Mouse (Mus musculus) CD4-positive, CD25-positive, alpha-beta regulatory T cell, adult 2 months (primary cell): ENCODE data around the gene Gm28047.

Experiments
- DNase-seq: peaks from one replicate; pipeline ENCODE4 v3.0.0-alpha.2; 2012; ENCODE audit warnings: low read depth, low spot score

Gm28047 gene

GRCm38 (mm10) chr15:102552599-102552998 is 72.3 kb downstream of the Gm28047 start:
- DNase-seq = no peak

- DNase-seq = no peak
Measured at GRCm38 (mm10) chr15:102547478-102547877, 77.4 kb downstream of the Gm28047 start.

GRCm38 (mm10) chr15:102546677-102547427 is 78.0 kb downstream of the Gm28047 start:
- DNase-seq = no peak

GRCm38 (mm10) chr15:102546246-102546645 is 78.6 kb downstream of the Gm28047 start:
- DNase-seq = no peak

- no peak for DNase-seq
Measured at GRCm38 (mm10) chr15:102544801-102545200, 80.1 kb downstream of the Gm28047 start.

- DNase-seq = no peak
Measured at GRCm38 (mm10) chr15:102533926-102534325, 90.9 kb downstream of the Gm28047 start.

- DNase-seq = no peak
Measured at GRCm38 (mm10) chr15:102532106-102532900, 92.6 kb downstream of the Gm28047 start.

- DNase-seq = no peak
Measured at GRCm38 (mm10) chr15:102531586-102531985, 93.3 kb downstream of the Gm28047 start.

GRCm38 (mm10) chr15:102530566-102530965 is 94.3 kb downstream of the Gm28047 start:
- no peak for DNase-seq

GRCm38 (mm10) chr15:102528396-102528795 is 96.5 kb downstream of the Gm28047 start:
- no peak for DNase-seq

- peak; percentile 51 for DNase-seq
Measured at GRCm38 (mm10) chr15:102527936-102528335, 96.9 kb downstream of the Gm28047 start.

- DNase-seq = peak; percentile 44
Measured at GRCm38 (mm10) chr15:102526111-102527002, 98.5 kb downstream of the Gm28047 start.

GRCm38 (mm10) chr15:102524892-102525485 is 99.9 kb downstream of the Gm28047 start, which contains the start of gene Npff:
Npff (minus strand) TSS chr15:102524942.
- peak; percentile 88 for DNase-seq

- DNase-seq = no peak
Measured at GRCm38 (mm10) chr15:102521480-102521879, 103.4 kb downstream of the Gm28047 start.

- DNase-seq = no peak
Measured at GRCm38 (mm10) chr15:102520416-102520815, 104.5 kb downstream of the Gm28047 start.

GRCm38 (mm10) chr15:102519211-102520141 is 105.4 kb downstream of the Gm28047 start:
- peak; percentile 19 for DNase-seq

- no peak for DNase-seq
Measured at GRCm38 (mm10) chr15:102518859-102519201, 106.0 kb downstream of the Gm28047 start.

GRCm38 (mm10) chr15:102517976-102518858 is 106.7 kb downstream of the Gm28047 start, which contains the start of gene Tarbp2:
Tarbp2 (plus strand) TSS chr15:102518192.
- DNase-seq = peak; percentile 98

GRCm38 (mm10) chr15:102517631-102517975 is 107.3 kb downstream of the Gm28047 start:
- no peak for DNase-seq
